Mouse (Mus musculus) G1E (cell line): Measurements from ENCODE around the gene Ptgfr.

ENCODE experiments used
- CTCF ChIP-seq: IDR thresholded peaks from 2 replicates; pipeline ENCODE4 v1.5.1; 2012; ENCODE audit warnings: low read depth, low read length, inconsistent platforms, mixed read lengths
- GATA1 ChIP-seq: IDR thresholded peaks from 2 replicates; pipeline ENCODE4 v1.6.1; 2012; ENCODE audit warnings: borderline replicate concordance, low read length, inconsistent platforms, mixed read lengths
- GATA2 ChIP-seq: IDR thresholded peaks from 2 replicates; pipeline ENCODE4 v1.6.1; 2012; ENCODE audit warnings: low read depth, low read length, inconsistent platforms, borderline replicate concordance
- POLR2AphosphoS5 ChIP-seq: IDR thresholded peaks from 2 replicates; pipeline ENCODE4 v1.6.1; 2012; ENCODE audit warnings: low read depth, low read length, inconsistent platforms; ENCODE audit not compliant: insufficient replicate concordance
- TAL1 ChIP-seq: conservative IDR thresholded peaks from 2 replicates; pipeline ENCODE4 v1.6.1; 2012; ENCODE audit warnings: low read depth, low read length, inconsistent platforms, mixed read lengths

DNA sequence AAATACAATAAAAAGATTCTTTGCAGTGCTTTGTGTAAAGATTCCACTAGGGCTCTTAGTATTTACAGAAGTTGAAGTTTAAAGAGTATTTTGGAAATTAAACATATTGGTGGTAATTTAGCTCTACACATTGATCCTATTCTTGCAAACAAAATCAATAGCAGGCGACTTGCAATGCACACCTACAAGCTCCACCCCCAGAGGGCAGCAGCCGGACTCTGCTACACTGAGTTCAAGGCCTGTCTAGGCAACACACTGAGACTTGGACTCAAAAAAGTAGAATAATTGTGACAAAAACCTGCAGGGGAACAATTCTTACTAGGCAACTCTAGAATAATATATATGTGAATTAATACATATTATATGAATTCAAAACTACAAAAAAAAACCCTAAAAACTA is 28.8 kb downstream of the Ptgfr start:
- TF ChIP-seq CTCF (no peak), TAL1 (no peak), POLR2AphosphoS5 (no peak), GATA1 (no peak), GATA2 (no peak)
